Mouse (Mus musculus): ENCODE measurements around the gene Msrb2. TPM values are rescaled to one million over a fixed set of nuclear protein-coding genes. Genes with fewer than 3 reads are reported as not detected.

The Msrb2 gene
- total and polyA plus RNA-seq, 2 experiments = 16.2 to 18.9 TPM

DNA sequence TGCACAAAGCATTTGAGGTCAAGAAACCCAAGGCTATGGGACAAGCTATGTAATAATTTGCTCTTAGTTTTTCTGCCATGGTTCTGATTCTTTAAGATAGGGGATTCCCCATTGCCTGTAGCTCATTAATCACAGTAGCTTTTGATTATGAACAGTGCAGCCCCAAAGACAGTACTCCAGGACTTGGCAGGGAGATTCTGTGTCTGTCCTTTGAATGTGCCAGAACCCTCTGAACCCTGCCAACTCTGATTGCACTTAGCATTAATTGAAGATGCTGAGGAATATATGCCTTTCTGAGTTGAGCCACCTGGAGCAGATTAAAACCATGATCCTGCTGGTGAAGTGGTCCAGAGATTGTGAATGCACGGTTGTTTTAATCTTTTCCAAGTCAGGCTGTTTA, 8.4 kb upstream of the Msrb2 start:
- 78% methylated on average over 1 of the region's 1 CpGs for WGBS
- no peak for DNase-seq (ENCODE audit: extremely low read depth, low read depth, low spot score)
- Histone ChIP-seq H3K36me3 (ENCODE audit: control insufficient read depth, insufficient read depth, low read length) (no peaks in the 10 kb centered on the region), H3K4me1 (ENCODE audit: control insufficient read depth, insufficient read depth, low read length) (no peaks in the 10 kb centered on the region), H3K4me3 (ENCODE audit: insufficient read depth, low read depth, low read length) (no peak overlapping the region), H3K27me3 (ENCODE audit: control insufficient read depth, insufficient read depth, low read length) (no peaks in the 10 kb centered on the region), H3K27ac (replicated peaks; ENCODE audit: insufficient read depth, low read depth, low read length) (no peak overlapping the region), H3K9ac (ENCODE audit: low read depth, low read length) (no peak overlapping the region), H3K79me2 (ENCODE audit: control insufficient read depth, insufficient read depth, low read length) (no peaks in the 10 kb centered on the region)
- no peak for TF ChIP-seq POLR2A (IDR thresholded peaks at IDR 0.05; ENCODE audit: extremely low read depth, insufficient read depth, low read length)
- TF ChIP-seq CTCF (IDR thresholded peaks at IDR 0.05; ENCODE audit: low read depth, low read length) = no peak

DNA sequence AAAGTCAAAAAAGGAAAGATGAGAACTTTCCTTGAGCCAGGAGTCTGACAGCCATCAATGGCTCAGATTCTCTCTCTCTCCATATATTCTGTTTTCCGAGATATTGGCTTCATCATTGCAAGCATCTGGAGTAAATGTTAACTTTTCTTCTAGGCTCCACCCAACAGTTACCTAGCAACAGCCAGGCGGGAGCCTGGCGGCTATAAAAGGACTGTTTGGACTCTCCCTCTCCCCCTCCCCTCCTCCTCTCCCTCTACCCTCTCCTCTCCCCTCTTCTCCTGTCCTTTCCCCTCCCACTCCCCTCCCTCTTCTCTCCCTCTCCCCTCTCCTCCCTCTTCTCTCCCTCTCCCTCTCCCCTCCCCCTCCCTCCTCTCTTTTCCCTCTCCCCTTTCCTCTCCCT, 4.8 kb upstream of the Msrb2 start:
- Histone ChIP-seq H3K4me3 (ENCODE audit: insufficient read depth, low read depth, low read length) (no peak overlapping the region), H3K27ac (replicated peaks; ENCODE audit: insufficient read depth, low read depth, low read length) (no peak overlapping the region), H3K27me3 (ENCODE audit: control insufficient read depth, insufficient read depth, low read length) (no peaks in the 10 kb centered on the region), H3K9ac (ENCODE audit: low read depth, low read length) (no peak overlapping the region), H3K4me1 (ENCODE audit: control insufficient read depth, insufficient read depth, low read length) (no peaks in the 10 kb centered on the region), H3K79me2 (ENCODE audit: control insufficient read depth, insufficient read depth, low read length) (no peaks in the 10 kb centered on the region), H3K36me3 (ENCODE audit: control insufficient read depth, insufficient read depth, low read length) (no peaks in the 10 kb centered on the region)
- no peak for TF ChIP-seq CTCF (IDR thresholded peaks at IDR 0.05; ENCODE audit: low read depth, low read length)
- TF ChIP-seq POLR2A (IDR thresholded peaks at IDR 0.05; ENCODE audit: extremely low read depth, insufficient read depth, low read length) = no peak
- DNase-seq (ENCODE audit: extremely low read depth, low read depth, low spot score) = no peak
- 32% methylated on average over 3 of the region's 3 CpGs for WGBS

DNA sequence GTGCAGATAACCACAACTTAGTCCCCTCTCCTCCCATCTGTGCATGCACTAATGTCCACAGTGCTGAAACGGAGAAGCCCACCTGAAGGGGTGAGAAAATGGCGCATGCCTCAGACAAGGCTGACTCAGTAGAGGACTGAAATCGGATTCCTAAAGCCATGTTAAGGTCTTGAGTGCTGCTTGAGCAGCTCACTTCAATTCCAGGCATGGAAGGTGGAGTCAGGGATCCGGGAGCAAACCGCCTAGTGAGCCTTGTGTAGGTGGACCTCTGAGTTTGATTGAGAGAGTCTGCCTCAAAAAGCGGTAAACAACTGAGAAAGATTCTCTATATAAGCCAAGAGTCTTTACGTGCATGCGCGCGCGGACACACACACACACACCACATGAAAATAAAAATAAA, 4.1 kb upstream of the Msrb2 start:
- H3K4me3 ChIP-seq (ENCODE audit: insufficient read depth, low read depth, low read length) = no peak overlapping the region
- no peak overlapping the region for H3K27ac ChIP-seq (replicated peaks; ENCODE audit: insufficient read depth, low read depth, low read length)
- H3K27me3 ChIP-seq (ENCODE audit: control insufficient read depth, insufficient read depth, low read length) = no peaks in the 10 kb centered on the region
- H3K36me3 ChIP-seq (ENCODE audit: control insufficient read depth, insufficient read depth, low read length) = no peaks in the 10 kb centered on the region
- WGBS = 85% methylated on average over 11 of the region's 11 CpGs
- H3K4me1 ChIP-seq (ENCODE audit: control insufficient read depth, insufficient read depth, low read length) = peaks cover 1% of the 10 kb centered on the region; the same call in 1 of the 2 replicates
- DNase-seq (ENCODE audit: extremely low read depth, low read depth, low spot score) = no peak
- H3K9ac ChIP-seq (ENCODE audit: low read depth, low read length) = no peak overlapping the region
- H3K79me2 ChIP-seq (ENCODE audit: control insufficient read depth, insufficient read depth, low read length) = no peaks in the 10 kb centered on the region
- TF ChIP-seq POLR2A (IDR thresholded peaks at IDR 0.05; ENCODE audit: extremely low read depth, insufficient read depth, low read length) = no peak
- TF ChIP-seq CTCF (IDR thresholded peaks at IDR 0.05; ENCODE audit: low read depth, low read length) = no peak

DNA sequence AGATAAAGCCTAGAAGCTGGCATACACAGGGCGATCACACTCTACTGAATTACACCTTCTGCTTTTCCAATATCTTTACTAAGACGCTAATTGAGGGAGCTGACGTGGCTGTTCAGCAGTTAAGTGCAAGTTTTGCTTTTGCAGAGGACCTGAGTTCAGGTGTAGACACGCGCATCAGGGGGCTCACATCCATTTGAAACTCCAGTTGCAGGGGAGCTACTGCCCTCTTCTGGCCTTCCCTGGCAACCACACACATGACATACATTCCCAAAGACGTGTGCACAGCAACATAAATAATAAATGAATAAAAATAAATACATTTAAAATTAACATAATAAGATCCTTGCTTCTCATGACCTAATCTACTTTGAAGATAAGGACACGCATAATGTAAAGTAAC, 2.5 kb downstream of the Msrb2 start:
- H3K4me3 ChIP-seq (ENCODE audit: insufficient read depth, low read depth, low read length) = no peak overlapping the region
- H3K9ac ChIP-seq (ENCODE audit: low read depth, low read length) = no peak overlapping the region
- no peaks in the 10 kb centered on the region; the same call in 1 of the 2 replicates for H3K36me3 ChIP-seq (ENCODE audit: control insufficient read depth, insufficient read depth, low read length)
- H3K27ac ChIP-seq (replicated peaks; ENCODE audit: insufficient read depth, low read depth, low read length) = no peak overlapping the region
- H3K79me2 ChIP-seq (ENCODE audit: control insufficient read depth, insufficient read depth, low read length) = no peaks in the 10 kb centered on the region
- no peak for TF ChIP-seq POLR2A (IDR thresholded peaks at IDR 0.05; ENCODE audit: extremely low read depth, insufficient read depth, low read length)
- TF ChIP-seq CTCF (IDR thresholded peaks at IDR 0.05; ENCODE audit: low read depth, low read length) = peak; percentile 67
- peaks cover 1% of the 10 kb centered on the region; the same call in 1 of the 2 replicates for H3K4me1 ChIP-seq (ENCODE audit: control insufficient read depth, insufficient read depth, low read length)
- DNase-seq (ENCODE audit: extremely low read depth, low read depth, low spot score) = peak; percentile 3
- WGBS = 92% methylated on average over 7 of the region's 7 CpGs
- no peaks in the 10 kb centered on the region for H3K27me3 ChIP-seq (ENCODE audit: control insufficient read depth, insufficient read depth, low read length)

DNA sequence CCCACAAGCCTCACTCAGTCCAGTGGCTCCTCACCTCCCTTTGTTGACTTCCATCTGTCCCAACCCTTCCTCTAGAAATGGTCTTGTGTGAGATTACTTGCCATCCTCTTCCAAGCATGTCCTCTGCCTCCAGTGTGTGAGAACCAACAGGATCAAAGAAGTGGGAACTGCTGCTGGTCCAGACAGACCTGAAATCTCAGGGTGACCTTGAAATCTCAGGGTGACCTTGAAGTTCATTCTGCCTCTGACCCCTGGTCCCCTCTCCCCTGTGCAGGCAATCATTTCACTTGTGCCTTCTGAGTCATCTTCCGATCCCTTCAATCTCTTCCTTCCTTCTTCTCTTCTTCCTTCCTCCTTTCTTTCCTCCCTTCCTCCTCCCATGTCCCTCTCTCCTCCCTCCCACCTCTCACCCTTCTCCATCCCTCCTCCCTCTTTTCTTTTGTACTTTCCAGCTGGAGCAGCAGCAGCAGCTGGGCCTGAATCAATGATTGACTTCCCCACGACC, 9.3 kb downstream of the Msrb2 start:
- 68% methylated on average over 2 of the region's 2 CpGs for WGBS
- TF ChIP-seq CTCF (IDR thresholded peaks at IDR 0.05; ENCODE audit: low read depth, low read length) = no peak
- TF ChIP-seq POLR2A (IDR thresholded peaks at IDR 0.05; ENCODE audit: extremely low read depth, insufficient read depth, low read length) = no peak
- Histone ChIP-seq H3K4me3 (ENCODE audit: insufficient read depth, low read depth, low read length) (no peak overlapping the region), H3K27me3 (ENCODE audit: control insufficient read depth, insufficient read depth, low read length) (no peaks in the 10 kb centered on the region), H3K27ac (replicated peaks; ENCODE audit: insufficient read depth, low read depth, low read length) (no peak overlapping the region), H3K79me2 (ENCODE audit: control insufficient read depth, insufficient read depth, low read length) (no peaks in the 10 kb centered on the region; the same call in 1 of the 2 replicates), H3K36me3 (ENCODE audit: control insufficient read depth, insufficient read depth, low read length) (peaks cover 6% of the 10 kb centered on the region), H3K9ac (ENCODE audit: low read depth, low read length) (no peak overlapping the region), H3K4me1 (ENCODE audit: control insufficient read depth, insufficient read depth, low read length) (no peaks in the 10 kb centered on the region)
- no peak for DNase-seq (ENCODE audit: extremely low read depth, low read depth, low spot score)

DNA sequence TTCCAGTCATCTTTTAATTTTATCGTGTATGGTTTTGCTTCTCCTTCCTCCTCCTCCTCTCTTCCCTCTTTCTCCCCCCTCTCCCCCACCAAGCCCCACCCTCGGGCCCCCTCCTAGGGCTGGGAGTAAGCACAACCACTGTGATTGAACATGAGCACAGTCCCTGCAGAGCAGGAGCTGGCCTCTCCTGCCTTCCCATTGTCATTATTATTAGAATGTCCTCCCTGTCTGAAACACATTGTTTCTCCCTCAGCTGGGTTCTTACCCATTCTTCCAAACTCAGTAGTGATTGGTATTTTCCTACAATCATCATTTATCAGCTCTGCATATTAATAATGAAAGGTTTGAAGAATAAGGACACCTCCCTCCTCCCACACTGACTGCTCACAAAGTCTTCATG, 9.7 kb downstream of the Msrb2 start:
- WGBS = 41% methylated on average over 2 of the region's 2 CpGs
- H3K27ac ChIP-seq (replicated peaks; ENCODE audit: insufficient read depth, low read depth, low read length) = no peak overlapping the region

More for the DNA sequence above, 9.7 kb downstream of the Msrb2 start:
- DNase-seq (ENCODE audit: extremely low read depth, low read depth, low spot score) = no peak
- Histone ChIP-seq H3K27me3 (ENCODE audit: control insufficient read depth, insufficient read depth, low read length) (no peaks in the 10 kb centered on the region), H3K79me2 (ENCODE audit: control insufficient read depth, insufficient read depth, low read length) (no peaks in the 10 kb centered on the region; the same call in 1 of the 2 replicates), H3K4me1 (ENCODE audit: control insufficient read depth, insufficient read depth, low read length) (no peaks in the 10 kb centered on the region), H3K36me3 (ENCODE audit: control insufficient read depth, insufficient read depth, low read length) (peaks cover 9% of the 10 kb centered on the region), H3K4me3 (ENCODE audit: insufficient read depth, low read depth, low read length) (no peak overlapping the region), H3K9ac (ENCODE audit: low read depth, low read length) (no peak overlapping the region)
- no peak for TF ChIP-seq POLR2A (IDR thresholded peaks at IDR 0.05; ENCODE audit: extremely low read depth, insufficient read depth, low read length)
- no peak for TF ChIP-seq CTCF (IDR thresholded peaks at IDR 0.05; ENCODE audit: low read depth, low read length)
